Mouse (Mus musculus) G1E (cell line): ENCODE measurements around the gene Mtap.

Source experiments
- CTCF ChIP-seq: IDR thresholded peaks from 2 replicates; pipeline ENCODE4 v1.5.1; 2012; ENCODE audit warnings: low read depth, low read length, inconsistent platforms, mixed read lengths
- GATA1 ChIP-seq: IDR thresholded peaks from 2 replicates; pipeline ENCODE4 v1.6.1; 2012; ENCODE audit warnings: borderline replicate concordance, low read length, inconsistent platforms, mixed read lengths
- GATA2 ChIP-seq: IDR thresholded peaks from 2 replicates; pipeline ENCODE4 v1.6.1; 2012; ENCODE audit warnings: low read depth, low read length, inconsistent platforms, borderline replicate concordance
- TAL1 ChIP-seq: conservative IDR thresholded peaks from 2 replicates; pipeline ENCODE4 v1.6.1; 2012; ENCODE audit warnings: low read depth, low read length, inconsistent platforms, mixed read lengths

GRCm38 (mm10) chr4:89123446-89124243, 13.3 kb upstream of the Mtap start:
- TF ChIP-seq CTCF: no peak
- TF ChIP-seq GATA1: no peak
- no peak for TF ChIP-seq TAL1
- TF ChIP-seq GATA2: no peak
